24 mouse cellular contexts compared by ENCODE assay signal in genomic region chr9:110908631-110909016, GRCm38 (mm10). TPM values are rescaled to one million over a fixed set of nuclear protein-coding genes. Genes with fewer than 3 reads are reported as not detected.
"Had no signal": no experiment of that assay in that cellular context is flagged by ENCODE, and none has a peak within 500 bp of the region (broad histone marks: within the 10 kb centered on the region; RNA-seq: fewer than 3 reads in every experiment).

No protein-coding gene starts in this region.

- H3K27me3 ChIP-seq: midbrain, embryonic 12.5 days; neural tube, embryonic 13.5 days; neural tube, embryonic 15.5 days had no signal

- H3K36me3 ChIP-seq: liver, embryonic 12.5 days; midbrain, embryonic 10.5 days; midbrain, embryonic 12.5 days; neural tube, embryonic 13.5 days; neural tube, embryonic 15.5 days had no signal

- DNase-seq: lung, adult 18-20 months; lung, embryonic 14.5 days; lung, postnatal 10 days; lung, postnatal 4 days; midbrain, embryonic 14.5 days; retina, postnatal 1 day; right cerebral cortex, adult 18-20 months; right cerebral cortex, postnatal 25 days; right cerebral cortex, postnatal 4 days; spleen, adult 18-20 months had no signal

- H3K4me3 ChIP-seq: liver, embryonic 12.5 days; midbrain, embryonic 10.5 days; midbrain, embryonic 12.5 days; neural tube, embryonic 13.5 days; neural tube, embryonic 15.5 days had no signal

- H3K9me3 ChIP-seq: liver, embryonic 12.5 days; midbrain, embryonic 12.5 days; neural tube, embryonic 15.5 days had no signal

- H3K27ac ChIP-seq: liver, embryonic 12.5 days; liver, embryonic 14.5 days; midbrain, embryonic 10.5 days; midbrain, embryonic 12.5 days; neural tube, embryonic 13.5 days; neural tube, embryonic 15.5 days had no signal

- ATAC-seq: liver, embryonic 12.5 days had no signal

- H3K4me2 ChIP-seq: liver, embryonic 12.5 days; lung, embryonic 14.5 days; midbrain, embryonic 12.5 days; neural tube, embryonic 13.5 days; neural tube, embryonic 15.5 days had no signal

- H3K9ac ChIP-seq: liver, embryonic 12.5 days; liver, embryonic 14.5 days; lung, embryonic 14.5 days; midbrain, embryonic 12.5 days; neural tube, embryonic 13.5 days; neural tube, embryonic 15.5 days had no signal

- H3K4me1 ChIP-seq: liver, embryonic 12.5 days; midbrain, embryonic 10.5 days; midbrain, embryonic 12.5 days; neural tube, embryonic 13.5 days; neural tube, embryonic 15.5 days had no signal

RNA-seq across cellular contexts. Expression of gene Fam240a, which starts 8.0 kb away (rescaled TPM):
- polyA plus RNA-seq: liver, adult 2 months; liver, embryonic 12.5 days; liver, embryonic 14.5 days; liver, embryonic 16.5 days; lung, embryonic 14.5 days; lung, embryonic 16.5 days; midbrain, embryonic 10.5 days; midbrain, embryonic 12.5 days; midbrain, embryonic 14.5 days; midbrain, postnatal 0 days; neural tube, embryonic 11.5 days; neural tube, embryonic 13.5 days; neural tube, embryonic 15.5 days; small intestine, adult 2 months; stomach, embryonic 14.5 days; stomach, embryonic 16.5 days had no signal

RNA-seq across cellular contexts. Expression of gene Tdgf1, which starts 37.3 kb away (rescaled TPM):
- polyA plus RNA-seq: liver, adult 2 months; liver, embryonic 12.5 days; liver, embryonic 14.5 days; liver, embryonic 16.5 days; lung, embryonic 14.5 days; lung, embryonic 16.5 days; midbrain, embryonic 12.5 days; midbrain, embryonic 14.5 days; midbrain, postnatal 0 days; neural tube, embryonic 11.5 days; small intestine, adult 2 months; stomach, embryonic 14.5 days; stomach, embryonic 16.5 days had no signal

RNA-seq across cellular contexts. Expression of gene Lrrc2, which starts 42.7 kb away (rescaled TPM):
- polyA plus RNA-seq: liver, adult 2 months; lung, embryonic 14.5 days; midbrain, embryonic 12.5 days; small intestine, adult 2 months; stomach, embryonic 14.5 days had no signal
